Mouse (Mus musculus) splenic B cell, adult 2 months (primary cell): ENCODE measurements around the gene Vmn1r48.
"Not testable (repeated sequence)": the region's sequence is repeated elsewhere in the genome, so short reads cannot be mapped to it uniquely, and the experiment has no call there.

Source experiments
- DNase-seq: peaks from one replicate; pipeline ENCODE4 v3.0.0-alpha.2; 2011; ENCODE audit warnings: low read depth, low spot score
- H3K27me3 ChIP-seq: 2 replicates; pipeline ENCODE4 v1.6.1; 2012; ENCODE audit warnings: mild to moderate bottlenecking, low read length, moderate library complexity, mixed read lengths; ENCODE audit not compliant: control insufficient read depth, poor library complexity, insufficient read depth, severe bottlenecking
- H3K36me3 ChIP-seq: 2 replicates; pipeline ENCODE4 v1.6.1; 2012; ENCODE audit warnings: mild to moderate bottlenecking, low read length, moderate library complexity, mixed read lengths; ENCODE audit not compliant: control insufficient read depth, poor library complexity, insufficient read depth, severe bottlenecking

The Vmn1r48 gene

GRCm38 (mm10) chr6:90036741-90037140 lies at the start of gene Vmn1r48:
TSS of gene Vmn1r48 (minus strand) at chr6:90036841.
- not testable (repeated sequence) for H3K27me3 ChIP-seq, H3K36me3 ChIP-seq, DNase-seq

- H3K36me3 ChIP-seq: no peaks in the 10 kb centered on the region
- H3K27me3 ChIP-seq: no peaks in the 10 kb centered on the region
- DNase-seq: no peak
Measured at GRCm38 (mm10) chr6:90078406-90078805, 41.8 kb upstream of the Vmn1r48 start, which contains the start of gene Vmn1r49. TSS of gene Vmn1r49 (minus strand) at chr6:90078506.

- not testable (repeated sequence) for H3K27me3 ChIP-seq, DNase-seq, H3K36me3 ChIP-seq
Measured at GRCm38 (mm10) chr6:90015847-90016246, 20.8 kb downstream of the Vmn1r48 start, which contains the start of gene Vmn1r47. TSS of gene Vmn1r47 (plus strand) at chr6:90016147.

- DNase-seq: no peak
- Histone ChIP-seq H3K27me3 (no peaks in the 10 kb centered on the region), H3K36me3 (no peaks in the 10 kb centered on the region)
Measured at GRCm38 (mm10) chr6:89985989-89986388, 50.7 kb downstream of the Vmn1r48 start.
